Mouse (Mus musculus): ENCODE measurements at regions not wholly inside any gene's neighbourhood (a gene's known extent, or its start where the extent isn't known, plus 50 kb on each side); places are given as distances from the start of the nearest gene placed in this dataset.
"Not testable (repeated sequence)": the region's sequence is repeated elsewhere in the genome, so short reads cannot be mapped to it uniquely, and the experiment has no call there.

DNA sequence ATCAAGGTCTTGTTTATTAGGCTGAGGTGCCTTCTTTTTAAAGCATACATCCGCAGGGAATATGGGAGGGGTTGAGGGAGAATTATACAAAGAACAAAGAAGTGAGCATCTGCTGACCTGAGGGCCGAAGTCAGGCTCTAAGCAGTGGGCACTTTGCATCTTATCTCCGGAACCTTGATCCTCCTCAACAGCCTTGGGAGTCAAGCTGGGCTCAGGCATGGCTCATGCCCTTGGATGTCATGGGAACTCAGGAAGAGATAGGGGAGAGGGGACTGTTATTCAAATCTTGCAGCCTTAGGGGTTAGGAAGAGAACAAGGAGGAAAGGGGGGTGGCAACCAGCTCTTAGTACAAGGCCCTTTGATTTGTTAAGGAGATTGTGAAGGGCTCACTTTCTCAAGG, 248.5 kb downstream of the Gm19965 start:
- not testable (repeated sequence) for DNase-seq (ENCODE audit: low spot score in 2 of 2)

DNA sequence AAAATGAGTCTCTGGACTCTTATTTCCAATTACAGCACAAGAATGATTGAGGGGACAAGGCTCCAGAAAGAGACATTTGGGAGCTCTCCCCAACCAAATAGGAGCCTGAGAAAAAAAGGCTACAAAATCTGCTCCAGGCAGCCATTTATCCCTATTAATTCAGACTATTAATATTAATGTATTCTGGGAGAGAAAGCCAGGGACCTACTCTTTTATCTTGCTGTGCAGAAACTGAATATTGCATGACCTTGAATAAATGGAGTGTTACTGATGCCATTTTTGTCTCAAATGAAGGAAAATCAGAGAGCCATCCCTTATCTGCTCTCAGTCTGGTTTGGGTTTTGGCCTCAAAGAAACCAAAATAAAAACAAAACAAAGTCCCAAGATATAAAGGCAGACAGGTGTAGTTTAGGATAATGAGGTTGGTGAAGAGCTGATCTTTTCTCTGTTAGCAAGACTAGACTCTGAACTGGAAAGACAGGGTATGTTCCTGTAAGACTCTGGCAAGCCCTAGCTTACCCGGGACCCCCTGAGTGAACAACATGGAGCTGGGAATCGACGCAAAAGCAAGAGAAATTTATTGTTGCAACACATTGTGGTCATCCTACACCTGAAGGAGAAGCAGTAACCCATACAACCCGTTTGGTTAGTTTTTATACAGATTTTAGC, 264.5 kb downstream of the Gm19965 start:
- DNase-seq (ENCODE audit: low spot score in 2 of 2) = no peak

DNA sequence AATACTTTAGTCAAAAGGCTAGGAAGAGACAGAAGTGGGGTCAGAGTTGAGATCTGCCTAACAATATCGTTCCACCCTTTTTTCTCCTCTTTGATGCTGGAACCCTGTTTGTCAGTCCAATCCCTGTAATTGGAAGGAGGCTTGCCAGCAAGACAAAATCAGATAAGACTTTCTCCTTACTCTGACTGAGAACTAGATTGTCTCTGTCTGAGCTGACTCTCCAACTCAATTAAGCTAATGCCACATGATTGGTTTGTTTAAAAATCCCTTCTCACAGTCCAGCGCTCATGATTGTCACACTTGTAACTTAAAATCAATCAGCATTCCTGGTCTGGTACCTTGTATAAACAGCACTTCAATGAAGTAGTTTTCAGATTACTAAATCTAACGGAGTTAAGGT, 284.4 kb downstream of the Gm19965 start:
- no peak for DNase-seq (ENCODE audit: low spot score in 2 of 2)

DNA sequence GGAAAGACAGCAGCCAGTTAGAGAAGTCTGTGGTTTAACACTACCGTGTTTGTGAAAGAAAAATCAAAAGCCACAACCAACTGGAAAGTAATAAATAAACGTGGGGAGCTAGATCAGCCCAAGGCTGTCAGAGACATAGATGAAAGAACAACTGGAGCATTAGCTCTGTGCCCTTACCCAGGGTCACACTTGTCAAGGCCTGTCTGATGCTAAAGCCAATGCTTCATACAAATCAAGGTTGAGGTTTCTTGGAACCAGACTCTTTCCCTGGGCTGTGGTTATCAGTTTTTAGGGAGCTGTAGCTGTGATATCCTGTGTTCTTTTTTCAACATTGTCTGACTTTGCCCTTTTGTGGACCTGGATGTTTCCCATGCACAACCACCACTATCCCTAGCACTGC, 308.7 kb downstream of the Gm19965 start:
- DNase-seq (ENCODE audit: low spot score in 2 of 2) = no peak

DNA sequence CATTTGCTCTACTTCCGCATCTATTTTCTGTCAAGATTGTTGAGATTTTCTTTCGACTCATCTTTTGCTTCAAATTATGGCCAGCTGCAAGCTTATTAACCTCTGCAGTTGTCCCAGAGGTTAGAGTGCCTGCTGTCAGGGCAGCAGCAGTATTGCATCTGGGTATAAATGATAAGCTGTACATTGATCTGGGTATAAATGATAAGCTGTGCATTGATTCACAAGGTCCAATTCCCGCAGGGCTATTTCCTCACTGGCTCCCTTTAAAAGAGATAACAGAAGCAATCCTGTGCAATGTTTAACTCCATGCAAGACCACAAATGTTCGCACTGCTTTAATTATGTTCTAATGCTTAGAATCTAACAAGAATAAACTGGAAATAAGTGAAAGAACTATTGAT, 311.1 kb downstream of the Gm19965 start:
- DNase-seq (ENCODE audit: low spot score in 2 of 2) = no peak

DNA sequence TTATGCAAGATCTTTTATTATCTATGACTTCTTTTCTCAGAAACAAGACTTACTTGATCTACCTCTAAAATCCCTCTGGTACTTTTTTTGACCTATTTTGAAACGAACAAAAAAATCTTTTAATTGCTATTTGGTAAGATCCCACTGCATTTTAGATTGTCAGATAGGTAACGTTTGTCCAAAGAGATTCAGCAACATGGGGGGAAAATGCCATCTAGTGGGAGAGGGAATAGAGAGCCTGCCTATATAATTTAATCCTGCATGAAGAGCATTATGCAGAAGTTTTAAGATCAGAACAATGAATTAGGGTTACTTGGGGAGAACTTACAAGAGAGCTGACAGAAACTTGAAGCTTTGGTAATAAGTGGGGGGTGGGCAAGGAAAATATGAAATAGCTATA, 320.2 kb downstream of the Gm19965 start:
- peak in 1 of 2 experiments; percentile 1 for DNase-seq (ENCODE audit: low spot score in 2 of 2)
